Mouse (Mus musculus): ENCODE measurements around the gene Cdkn1a.

DNA sequence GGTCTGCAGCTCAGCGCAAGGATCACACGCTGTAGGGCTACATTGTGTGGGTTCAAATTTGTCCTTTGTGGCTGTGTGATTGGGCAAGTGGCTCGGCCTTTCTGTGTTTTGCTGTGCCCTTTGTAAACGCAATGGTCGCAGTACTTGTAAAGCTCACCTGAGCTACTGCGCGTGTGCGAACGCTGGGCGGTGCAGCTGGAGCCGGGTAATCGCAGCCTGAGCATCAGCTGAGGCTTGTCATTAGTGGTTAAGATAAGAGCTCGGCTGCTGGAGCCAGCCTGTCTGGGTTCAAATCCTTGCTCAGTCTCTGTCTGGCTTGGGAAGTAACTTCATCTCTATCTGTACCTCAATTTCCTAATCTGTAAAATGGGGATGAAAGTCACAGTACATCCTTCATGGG lies 16.7 kb upstream of the Cdkn1a start:
- TF ChIP-seq POLR2A (IDR thresholded peaks at IDR 0.05; ENCODE audit: control insufficient read depth, extremely low read depth, insufficient read depth, low read length, poor library complexity) (no peak), CTCF (IDR thresholded peaks at IDR 0.05; ENCODE audit: borderline replicate concordance, control insufficient read depth, extremely low read depth, insufficient read depth, low read length, poor library complexity) (no peak)
